Mouse (Mus musculus) left cerebral cortex, adult 18-20 months (tissue): ENCODE measurements around the gene Gm20489. TPM values are rescaled to one million over a fixed set of nuclear protein-coding genes. Genes with fewer than 3 reads are reported as not detected.

ENCODE experiments used
- DNase-seq, 2 experiments: peaks; one replicate each; pipeline ENCODE4 v3.0.0; 2021 to 2022; ENCODE audit warnings: low spot score in 2 of 2, mixed read lengths in 1 of 2
- total RNA-seq, 2 experiments: library from RNA; stranded (reverse); gene quantifications; 2 replicates each; pipeline ENCODE4 v1.2.3; 2021

The Gm20489 gene
- total RNA-seq, 2 experiments from 2014 or later: not detected

DNA sequence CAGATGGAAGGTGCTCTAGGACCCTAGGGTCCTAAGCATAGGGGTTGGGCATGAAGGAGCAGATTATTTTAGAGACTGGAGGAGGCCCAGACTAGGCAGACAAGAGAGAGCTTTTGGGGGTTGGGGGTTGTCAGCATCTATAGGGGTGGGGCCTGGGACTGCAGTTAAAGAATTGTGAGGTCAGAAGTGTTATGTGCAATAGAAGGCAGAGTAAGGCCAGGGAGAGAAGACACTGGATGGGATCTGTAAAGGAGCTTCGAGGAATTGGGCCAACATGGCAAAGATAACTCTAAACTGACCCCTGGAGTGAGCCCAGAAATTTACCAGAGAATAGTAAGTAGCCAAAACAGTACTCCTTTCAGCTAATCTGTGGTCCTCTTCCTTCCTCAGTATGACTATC, 4.9 kb downstream of the Gm20489 start, which contains the start of gene Gm614:
Gene Gm614 (minus strand): TSS at position 101 of the 400 bp plus-strand sequence.
- DNase-seq: no peak

DNA sequence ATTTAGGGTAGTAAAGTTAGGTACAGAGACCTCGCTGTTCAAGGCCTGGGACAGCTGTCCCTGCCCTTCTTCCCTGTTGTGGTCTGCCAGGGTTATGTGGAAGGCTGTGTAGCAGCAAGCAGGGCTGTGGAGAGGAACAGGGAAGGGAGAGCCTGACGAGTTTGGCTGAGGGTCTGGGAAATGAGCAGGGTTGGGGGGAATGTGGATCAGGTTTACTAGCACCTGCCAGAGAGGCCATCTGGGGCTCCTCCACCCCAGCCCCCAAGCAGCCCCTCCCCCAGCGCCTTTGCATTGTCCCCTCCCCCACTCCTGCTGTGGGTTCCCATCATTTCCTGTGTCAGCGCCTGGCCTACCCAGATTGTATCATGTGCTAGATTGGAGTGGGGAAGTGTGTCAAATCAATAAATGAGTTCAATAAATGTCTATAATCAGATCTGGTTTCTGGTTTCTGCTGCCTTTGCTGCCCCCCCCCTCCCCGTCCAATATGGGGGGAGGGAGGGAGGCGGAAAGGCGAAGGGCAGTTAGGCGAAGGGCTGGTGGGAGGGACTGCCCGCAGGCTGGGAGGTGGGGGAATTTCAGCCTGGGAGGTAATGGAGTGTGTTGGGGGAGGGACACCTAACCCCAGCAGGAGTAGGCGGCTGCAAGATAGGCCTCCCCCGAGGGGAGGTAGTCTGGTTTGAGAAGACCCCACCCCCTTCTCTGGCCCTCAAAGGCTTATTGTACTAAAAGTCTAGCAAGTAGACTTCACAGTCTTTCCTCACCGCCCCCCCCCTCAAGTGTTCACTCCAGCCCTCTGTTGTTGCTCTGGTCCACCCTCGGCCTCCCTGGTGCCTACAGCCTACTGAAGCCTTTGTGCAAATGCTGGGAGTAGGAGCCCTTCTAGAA, 8.1 kb downstream of the Gm20489 start:
- DNase-seq: no peak

DNA sequence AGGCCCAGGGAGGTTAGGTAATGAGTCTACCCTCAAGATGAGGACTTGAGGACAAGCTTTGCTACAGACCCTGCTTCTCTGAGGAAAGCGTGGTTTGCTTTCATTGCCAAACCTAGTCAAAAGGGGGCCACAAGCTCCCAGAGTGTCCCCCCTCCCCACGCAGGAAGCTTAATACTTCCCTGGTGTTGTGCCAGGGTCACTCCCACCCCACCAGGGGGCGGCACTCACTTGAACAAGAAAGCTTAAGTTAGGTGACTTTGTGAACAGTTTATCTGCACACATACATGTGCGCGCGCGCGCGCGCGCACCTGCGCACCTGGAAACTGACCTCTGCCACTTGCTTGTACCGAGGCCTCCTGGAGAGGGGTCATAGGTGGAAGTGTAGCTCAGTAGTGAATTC, 12.2 kb downstream of the Gm20489 start:
- DNase-seq: no peak

DNA sequence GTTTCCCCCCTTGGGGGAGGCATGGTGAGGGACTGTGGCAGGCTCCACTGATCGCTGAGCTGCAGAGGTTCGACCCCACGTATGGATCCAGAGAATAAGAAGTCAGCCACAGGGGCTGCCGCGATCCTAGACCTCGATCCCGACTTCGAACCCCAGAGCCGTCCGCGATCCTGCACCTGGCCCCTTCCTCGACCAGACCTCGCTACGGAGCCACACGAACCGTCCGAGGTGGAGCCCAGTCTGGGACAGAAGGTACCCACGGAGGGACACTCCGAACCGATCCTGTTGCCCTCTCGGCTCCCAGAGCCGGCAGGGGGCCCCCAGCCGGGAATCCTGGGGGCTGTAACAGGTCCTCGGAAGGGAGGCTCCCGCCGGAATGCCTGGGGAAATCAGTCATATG, 14.1 kb downstream of the Gm20489 start:
- no peak for DNase-seq

DNA sequence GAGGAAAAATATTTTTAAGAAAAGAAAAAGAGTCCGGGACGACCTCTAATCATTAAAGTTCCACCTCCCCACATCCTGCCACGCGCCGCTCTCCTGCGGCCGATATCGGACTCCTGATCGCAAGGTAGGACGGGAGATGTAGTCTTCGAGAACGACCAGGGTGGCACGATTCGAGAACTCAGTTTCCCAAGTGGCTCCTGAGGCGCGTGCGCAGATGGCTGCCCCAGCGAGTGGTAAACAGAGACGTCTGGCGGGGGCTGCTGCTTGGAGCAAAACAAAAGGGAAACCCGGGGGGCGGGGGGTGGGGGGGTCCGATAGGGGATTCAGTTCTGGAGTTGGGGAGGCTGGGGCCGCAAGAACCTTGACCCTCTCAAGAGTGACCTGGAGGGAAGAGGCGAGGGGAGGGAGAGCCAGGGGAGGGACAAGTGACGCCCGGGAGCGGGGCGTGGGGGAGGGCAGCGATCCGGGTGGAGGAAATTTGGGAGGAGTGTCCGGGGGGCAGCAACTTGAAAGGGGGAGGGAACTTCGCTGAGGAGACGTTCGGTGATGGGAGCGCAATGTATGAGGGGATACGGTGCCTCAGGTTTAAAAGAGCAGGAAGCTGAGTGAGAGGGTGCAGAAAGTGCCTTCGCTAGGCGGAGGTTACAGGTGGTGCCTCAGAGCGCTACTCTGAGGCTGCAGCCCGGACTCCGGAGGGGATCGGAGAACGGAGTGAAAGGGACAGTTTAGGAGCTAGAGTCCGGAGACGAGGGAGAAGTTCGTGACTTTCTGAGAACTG, 14.7 kb downstream of the Gm20489 start, which contains the start of gene Foxo4:
Gene Foxo4 (plus strand): TSS at position 577 of the 778 bp plus-strand sequence.
- DNase-seq: peak; percentile 72 to 85

DNA sequence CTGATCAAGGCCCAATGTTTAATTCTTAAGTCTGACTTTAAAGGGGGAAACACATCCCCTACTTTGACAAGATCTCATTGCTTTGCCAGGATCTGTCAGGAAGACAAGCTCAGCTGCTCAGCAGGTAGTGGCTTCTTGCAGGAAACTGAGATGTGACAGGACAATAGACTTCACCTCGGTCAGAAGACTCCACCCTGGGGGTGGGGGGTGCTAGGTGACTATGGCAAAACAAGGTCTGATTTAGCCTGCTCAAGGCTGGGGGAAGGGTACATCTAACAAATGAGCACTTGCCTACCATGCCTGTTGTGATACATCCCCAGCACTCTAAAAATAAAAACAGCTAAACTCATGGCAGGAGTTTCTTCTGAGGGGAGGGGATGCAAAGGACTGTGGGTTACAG, 23.8 kb downstream of the Gm20489 start:
- DNase-seq: no peak

DNA sequence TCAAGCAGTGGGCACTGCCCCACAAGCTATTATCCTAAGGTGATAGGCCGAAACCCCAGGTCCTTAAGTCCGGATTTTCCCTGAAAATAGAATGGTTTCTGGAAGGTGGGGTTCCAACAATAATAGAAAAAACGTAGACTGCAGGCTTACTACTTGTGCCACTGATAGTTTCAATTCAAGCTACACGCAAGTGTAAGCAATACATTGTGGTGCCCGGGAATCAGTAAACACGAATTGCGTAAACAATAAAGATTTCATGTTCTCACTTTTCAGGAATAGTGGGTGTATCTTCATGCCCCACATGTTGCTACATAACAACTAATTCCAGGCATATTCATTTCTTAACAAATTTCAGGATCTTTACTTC, 46.0 kb downstream of the Gm20489 start:
- DNase-seq: no peak

DNA sequence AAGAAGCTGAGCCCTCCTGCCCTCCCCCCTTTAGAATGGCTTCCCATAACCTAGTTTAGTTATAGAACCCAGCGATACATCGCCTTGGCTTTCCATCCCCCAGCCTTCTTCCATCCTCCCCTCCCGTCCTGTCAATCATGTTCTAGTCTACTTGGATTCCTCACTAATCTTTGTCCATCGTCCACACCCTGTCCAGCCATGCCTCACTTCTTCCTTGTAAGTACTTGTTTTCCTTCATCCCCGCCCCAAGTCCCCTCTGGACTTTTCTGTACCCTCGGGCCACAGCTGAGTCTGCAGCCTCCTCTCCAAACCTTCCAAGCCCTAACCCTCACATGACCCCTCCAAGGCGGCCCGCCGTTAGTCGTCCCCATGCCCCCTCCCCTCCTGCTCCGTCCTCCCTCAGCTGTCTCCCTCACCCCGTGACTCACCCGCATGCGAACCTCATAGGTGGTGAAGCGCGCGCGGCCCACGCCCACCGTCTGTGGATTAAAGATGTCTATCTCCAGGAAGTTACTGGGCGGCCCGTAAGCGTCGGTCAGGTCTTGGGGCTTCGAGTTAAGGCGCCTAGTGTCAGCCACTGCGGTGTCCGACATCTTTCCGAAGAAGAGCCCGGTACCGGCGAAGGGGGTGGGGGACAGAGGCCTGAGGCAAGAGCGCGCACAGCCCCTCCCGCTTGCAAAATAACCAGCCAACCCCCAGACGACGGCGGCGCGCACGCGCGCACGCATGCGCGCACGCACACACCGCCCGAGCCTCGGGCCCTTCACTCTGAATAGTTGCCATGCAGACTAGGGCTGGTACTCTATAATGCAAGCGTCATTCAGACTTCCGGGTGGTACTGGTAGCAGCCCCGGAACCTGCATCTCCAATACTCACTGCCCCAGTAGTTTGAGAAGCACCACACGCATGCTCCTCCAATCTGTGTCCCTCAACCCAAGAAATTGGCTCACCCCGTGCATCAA, 46.7 kb downstream of the Gm20489 start, which contains the start of gene Snx12:
Gene Snx12 (minus strand): TSS at position 730 of the 962 bp plus-strand sequence.
- peak; percentile 77 to 84 for DNase-seq

Other genes starting within 250 kb of the Gm20489 start
- not detected for gene Tex11, start 209.4 kb downstream of the Gm20489 start, total RNA-seq
- gene Slc7a3, start 183.0 kb downstream of the Gm20489 start, total RNA-seq: 1 to 10 TPM; 6.0 to 6.1 TPM
- gene Snx12, start 46.5 kb downstream of the Gm20489 start, total RNA-seq: 10 to 100 TPM; 75.7 to 80.7 TPM
- gene Foxo4, start 14.5 kb downstream of the Gm20489 start, total RNA-seq: 10 to 100 TPM; 16.1 to 19.1 TPM
- gene Gm614, start 5.0 kb downstream of the Gm20489 start, total RNA-seq: not detected
- 1 to 10 TPM in 1 of 2 experiments, under 1 TPM in 1; 0.86 to 1.3 TPM for gene Il2rg, start 768 bp downstream of the Gm20489 start, total RNA-seq
- 10 to 100 TPM; 20.5 to 22.3 TPM for gene Med12, start 5.0 kb upstream of the Gm20489 start, total RNA-seq
- gene Nlgn3, start 30.1 kb upstream of the Gm20489 start, total RNA-seq: 100 to 1,000 TPM; 144 to 152 TPM
- gene Gjb1, start 107.4 kb upstream of the Gm20489 start, total RNA-seq: 1 to 10 TPM; 8.9 to 9.8 TPM
- 100 to 1,000 TPM; 132 to 140 TPM for gene Zmym3, start 151.8 kb upstream of the Gm20489 start, total RNA-seq
- gene Nono, start 160.3 kb upstream of the Gm20489 start, total RNA-seq: 100 to 1,000 TPM; 113 to 121 TPM
- gene Itgb1bp2, start 180.1 kb upstream of the Gm20489 start, total RNA-seq: 1 to 10 TPM in 1 of 2 experiments, under 1 TPM in 1; 0.47 to 1.1 TPM